Mouse (Mus musculus) intestine, embryonic 14.5 days (tissue): ENCODE measurements around the gene Ttn. TPM values are rescaled to one million over a fixed set of nuclear protein-coding genes. Genes with fewer than 3 reads are reported as not detected.

Experiments
- ATAC-seq: fragments of 200-750 bp; cut with Nextera tagmentation; replicated peaks from 2 replicates; pipeline ENCODE4 v1.8.0; 2017; ENCODE audit warnings: low read depth, moderate number of reproducible peaks, moderate TSS enrichment, moderate library complexity; ENCODE audit not compliant: low FRiP score, low TSS enrichment
- DNase-seq: peaks from one replicate; pipeline ENCODE4 v3.0.0-alpha.2; 2018; ENCODE audit warnings: low spot score
- H3K27ac ChIP-seq: fragments of 300-500 bp; sonication (generic); 2 replicates; pipeline ENCODE4 v1.5.1; 2014; ENCODE audit warnings: low read depth, mild to moderate bottlenecking, control low read depth
- H3K27me3 ChIP-seq: fragments of 300-500 bp; sonication (generic); replicated peaks from 2 replicates; pipeline ENCODE4 v1.6.1; 2014; ENCODE audit warnings: low read length, control low read depth; ENCODE audit not compliant: control insufficient read depth, insufficient read depth
- H3K36me3 ChIP-seq: fragments of 300-500 bp; sonication (generic); 2 replicates; pipeline ENCODE4 v1.6.1; 2014; ENCODE audit warnings: low read length, control low read depth; ENCODE audit not compliant: control insufficient read depth, insufficient read depth
- H3K4me1 ChIP-seq: fragments of 300-500 bp; sonication (generic); replicated peaks from 2 replicates; pipeline ENCODE4 v1.6.1; 2014; ENCODE audit warnings: low read length, control low read depth, mixed read lengths; ENCODE audit not compliant: control insufficient read depth, insufficient read depth
- H3K4me2 ChIP-seq: fragments of 300-500 bp; sonication (generic); 2 replicates; pipeline ENCODE4 v1.6.1; 2014; ENCODE audit warnings: low read length
- H3K4me3 ChIP-seq: fragments of 300-500 bp; sonication (generic); 2 replicates; pipeline ENCODE4 v1.5.1; 2014; ENCODE audit warnings: low read depth, low read length, control low read depth, mixed read lengths
- H3K9ac ChIP-seq: fragments of 300-500 bp; sonication (generic); 2 replicates; pipeline ENCODE4 v1.6.1; 2014; ENCODE audit warnings: mild to moderate bottlenecking, low read length
- H3K9me3 ChIP-seq: fragments of 300-500 bp; sonication (generic); 2 replicates; pipeline ENCODE4 v1.6.1; 2016; ENCODE audit warnings: low read length, control low read depth; ENCODE audit not compliant: control insufficient read depth
- WGBS: fragments of 180-500 bp; shearing (Covaris S2); extraction: QIAGEN DNeasy Blood & Tissue Kit; methylation state at CpG from one replicate; pipeline ENCODE4 v1.1.7; 2014; 5-methylcytosine and 5-hydroxymethylcytosine counted together
- polyA plus RNA-seq: library from polyadenylated mRNA; unstranded; fragments of >200 nt; fragmentation: Nextera tagmentation; extraction: Ambion mirVana; gene quantifications from 2 replicates; pipeline ENCODE4 v1.2.1, GENCODE M21; 2014

Ttn gene
- polyA plus RNA-seq, 1 experiment from 2014 or later: 0.04 TPM

- Histone ChIP-seq H3K36me3 (no peaks in the 10 kb centered on the region), H3K9ac (no peak overlapping the region), H3K9me3 (no peaks in the 10 kb centered on the region), H3K4me1 (no peaks in the 10 kb centered on the region), H3K4me2 (no peak overlapping the region), H3K4me3 (no peak overlapping the region), H3K27me3 (no peaks in the 10 kb centered on the region), H3K27ac (no peak overlapping the region)
- WGBS: 81% methylated on average over 9 of the region's 9 CpGs
- DNase-seq (no peak), ATAC-seq (no peak)
These were observed 175.5 kb downstream of the Ttn start for GRCm38 (mm10) chr2:76806861-76807260.

- Histone ChIP-seq H3K4me2 (no peak overlapping the region), H3K9me3 (no peaks in the 10 kb centered on the region), H3K27me3 (no peaks in the 10 kb centered on the region), H3K4me3 (no peak overlapping the region), H3K27ac (no peak overlapping the region), H3K4me1 (no peaks in the 10 kb centered on the region), H3K9ac (no peak overlapping the region), H3K36me3 (no peaks in the 10 kb centered on the region)
- no peak for ATAC-seq
- DNase-seq: no peak
- WGBS: 61% methylated on average over 4 of the region's 4 CpGs
These were observed 176.0 kb downstream of the Ttn start for GRCm38 (mm10) chr2:76806376-76806775.

DNA sequence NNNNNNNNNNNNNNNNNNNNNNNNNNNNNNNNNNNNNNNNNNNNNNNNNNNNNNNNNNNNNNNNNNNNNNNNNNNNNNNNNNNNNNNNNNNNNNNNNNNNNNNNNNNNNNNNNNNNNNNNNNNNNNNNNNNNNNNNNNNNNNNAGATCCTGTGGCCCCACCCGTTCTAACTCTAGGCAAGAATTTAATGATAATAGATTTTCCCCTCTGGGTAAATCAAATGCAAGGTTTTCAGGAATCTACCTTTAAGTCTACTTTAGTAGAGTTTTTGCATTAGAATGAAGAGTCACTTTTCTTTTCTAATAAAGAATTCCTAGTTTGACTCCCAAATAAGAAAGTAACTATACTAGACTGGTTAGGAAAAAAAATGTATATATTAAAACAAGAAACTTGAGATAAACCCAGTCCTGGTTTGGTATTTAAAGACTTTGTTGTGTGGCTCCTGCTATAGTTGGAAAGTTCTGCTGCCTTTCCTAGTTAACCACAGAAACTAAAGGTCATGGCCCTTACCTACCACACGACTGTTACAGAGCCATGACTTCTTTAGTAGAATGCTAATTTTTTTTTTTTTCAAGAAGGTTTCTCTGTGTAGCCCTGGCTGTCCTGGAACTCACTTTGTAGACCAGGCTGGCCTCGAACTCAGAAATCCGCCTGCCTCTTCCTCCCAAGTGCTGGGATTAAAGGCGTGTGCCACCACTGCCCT, 177.0 kb downstream of the Ttn start:
- Histone ChIP-seq H3K36me3 (no peaks in the 10 kb centered on the region), H3K4me3 (no peak overlapping the region), H3K27me3 (no peaks in the 10 kb centered on the region), H3K4me2 (no peak overlapping the region), H3K27ac (no peak overlapping the region), H3K9me3 (no peaks in the 10 kb centered on the region), H3K9ac (no peak overlapping the region), H3K4me1 (no peaks in the 10 kb centered on the region)
- DNase-seq: no peak
- no peak for ATAC-seq
- WGBS: 73% methylated on average over 5 of the region's 5 CpGs

DNA sequence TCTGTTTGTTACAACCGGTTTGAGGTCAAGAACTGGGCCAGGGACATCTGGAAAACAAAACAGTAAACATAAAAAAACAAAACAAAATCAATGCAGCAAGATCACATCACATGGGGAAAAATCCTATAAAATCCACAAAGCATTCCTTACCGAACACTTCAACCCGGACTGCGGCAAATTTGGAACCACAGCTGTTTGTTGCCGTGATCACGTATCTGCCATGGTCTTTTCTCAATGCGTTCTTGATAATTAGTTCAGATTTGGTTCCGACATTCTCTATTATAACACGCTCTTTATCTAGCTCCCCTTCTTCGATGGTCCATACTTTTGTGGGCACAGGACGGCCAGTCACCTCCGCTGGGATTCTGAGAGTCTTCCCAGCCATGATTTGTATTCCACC, 198.2 kb downstream of the Ttn start:
- no peak overlapping the region for H3K27ac ChIP-seq
- H3K27me3 ChIP-seq: no peaks in the 10 kb centered on the region
- no peaks in the 10 kb centered on the region for H3K4me1 ChIP-seq
- no peaks in the 10 kb centered on the region for H3K36me3 ChIP-seq
- DNase-seq (no peak), ATAC-seq (no peak)
- WGBS: 97% methylated on average over 12 of the region's 12 CpGs
- H3K4me3 ChIP-seq: no peak overlapping the region
- no peak overlapping the region for H3K4me2 ChIP-seq
- no peak overlapping the region for H3K9ac ChIP-seq
- H3K9me3 ChIP-seq: 0 out of 2 replicates have a peak, but pooled peaks cover 4% of the 10 kb centered on the region

DNA sequence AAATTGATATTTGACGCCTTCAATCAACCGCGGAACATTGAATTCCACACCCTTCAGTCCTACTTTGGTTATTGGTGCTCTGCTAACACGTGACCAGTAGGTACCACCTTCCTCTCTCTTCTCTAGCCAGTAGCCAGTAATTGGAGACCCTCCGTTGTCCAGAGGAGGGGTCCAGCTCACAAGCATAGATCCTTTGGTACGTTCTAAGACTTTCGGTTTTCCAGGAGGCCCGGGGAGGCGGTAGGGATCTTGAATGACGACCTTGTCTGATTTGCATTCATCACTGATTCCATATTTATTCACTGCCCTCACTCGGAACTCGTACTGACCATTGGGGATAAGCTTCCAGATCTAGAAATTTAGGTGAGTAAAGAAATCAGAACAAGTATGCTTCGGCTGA, 201.6 kb downstream of the Ttn start:
- ATAC-seq: no peak

GRCm38 (mm10) chr2:76769831-76770230, 212.5 kb downstream of the Ttn start:
- H3K4me3 ChIP-seq: no peak overlapping the region
- no peak overlapping the region for H3K4me2 ChIP-seq
- no peaks in the 10 kb centered on the region for H3K9me3 ChIP-seq
- no peak overlapping the region for H3K27ac ChIP-seq
- no peaks in the 10 kb centered on the region for H3K4me1 ChIP-seq
- ATAC-seq: no peak
- DNase-seq: no peak
- WGBS: 91% methylated on average over 10 of the region's 10 CpGs
- H3K27me3 ChIP-seq: no peaks in the 10 kb centered on the region
- no peaks in the 10 kb centered on the region for H3K36me3 ChIP-seq
- H3K9ac ChIP-seq: no peak overlapping the region

More for the DNA sequence above, 201.6 kb downstream of the Ttn start:
- Histone ChIP-seq H3K9ac (no peak overlapping the region), H3K36me3 (no peaks in the 10 kb centered on the region), H3K4me2 (no peak overlapping the region), H3K27me3 (no peaks in the 10 kb centered on the region), H3K4me3 (no peak overlapping the region), H3K4me1 (no peaks in the 10 kb centered on the region), H3K27ac (no peak overlapping the region), H3K9me3 (0 out of 2 replicates have a peak, but pooled peaks cover 4% of the 10 kb centered on the region)
- DNase-seq: no peak
- WGBS: 89% methylated on average over 13 of the region's 13 CpGs

- Histone ChIP-seq H3K27ac (no peak overlapping the region), H3K4me1 (no peaks in the 10 kb centered on the region), H3K4me2 (no peak overlapping the region), H3K27me3 (no peaks in the 10 kb centered on the region), H3K9ac (no peak overlapping the region), H3K9me3 (no peaks in the 10 kb centered on the region), H3K4me3 (no peak overlapping the region), H3K36me3 (no peaks in the 10 kb centered on the region)
- ATAC-seq: no peak
- peak; percentile 28 for DNase-seq
- 92% methylated on average over 12 of the region's 12 CpGs for WGBS
These were observed 215.1 kb downstream of the Ttn start for GRCm38 (mm10) chr2:76767231-76767630.

- Histone ChIP-seq H3K36me3 (no peaks in the 10 kb centered on the region), H3K4me1 (no peaks in the 10 kb centered on the region), H3K27me3 (no peaks in the 10 kb centered on the region), H3K9me3 (no peaks in the 10 kb centered on the region), H3K27ac (no peak overlapping the region), H3K9ac (no peak overlapping the region), H3K4me3 (no peak overlapping the region), H3K4me2 (no peak overlapping the region)
- no peak for ATAC-seq
- DNase-seq: peak; percentile 28
- 91% methylated on average over 13 of the region's 13 CpGs for WGBS
These were observed 217.8 kb downstream of the Ttn start for GRCm38 (mm10) chr2:76764526-76764925.

DNA sequence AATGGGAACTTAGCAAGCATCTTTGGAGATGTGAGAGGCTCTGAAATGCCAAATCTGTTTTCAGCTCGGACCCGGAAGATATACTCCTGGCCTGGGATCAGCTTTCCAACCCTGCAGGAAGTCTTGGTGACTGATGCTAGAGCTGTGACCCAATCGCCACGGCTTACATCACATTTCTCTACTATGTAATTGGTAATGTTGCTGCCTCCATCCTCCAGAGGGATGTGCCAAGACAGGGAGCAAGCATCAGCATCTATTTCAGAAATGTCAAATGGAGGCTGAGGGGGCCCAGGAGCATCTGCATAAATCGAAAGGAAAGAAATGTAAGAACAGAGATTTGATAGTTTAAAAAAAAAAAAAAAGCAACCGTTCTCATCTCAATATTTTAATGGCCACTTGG, 220.2 kb downstream of the Ttn start:
- H3K9me3 ChIP-seq: peaks cover 8% of the 10 kb centered on the region; the same call in 1 of the 2 replicates
- no peak overlapping the region for H3K4me2 ChIP-seq
- peak; percentile 36 for DNase-seq
- H3K4me3 ChIP-seq: no peak overlapping the region
- ATAC-seq: no peak
- H3K27ac ChIP-seq: no peak overlapping the region
- no peaks in the 10 kb centered on the region for H3K4me1 ChIP-seq
- H3K27me3 ChIP-seq: no peaks in the 10 kb centered on the region
- no peaks in the 10 kb centered on the region for H3K36me3 ChIP-seq
- no peak overlapping the region for H3K9ac ChIP-seq
- WGBS: 90% methylated on average over 6 of the region's 6 CpGs
